Mouse (Mus musculus): ENCODE measurements around the gene Cntfr.

- no peak for TF ChIP-seq CTCF (IDR thresholded peaks at IDR 0.05; ENCODE audit: low read depth)
- no peak for TF ChIP-seq EP300 (IDR thresholded peaks at IDR 0.05; ENCODE audit: low read depth)
Measured at GRCm38 (mm10) chr4:41722918-41723351, 26.0 kb upstream of the Cntfr start, which contains the start of gene Dctn3.
